Mouse (Mus musculus) spleen, postnatal 36 days (tissue): ENCODE results near the gene Dirc2.

Source experiments
- DNase-seq, 2 experiments: peaks; one replicate each; pipeline ENCODE4 v3.0.0; 2022; ENCODE audit warnings: low spot score in 2 of 2, mixed read lengths in 1 of 2

The Dirc2 gene

DNA sequence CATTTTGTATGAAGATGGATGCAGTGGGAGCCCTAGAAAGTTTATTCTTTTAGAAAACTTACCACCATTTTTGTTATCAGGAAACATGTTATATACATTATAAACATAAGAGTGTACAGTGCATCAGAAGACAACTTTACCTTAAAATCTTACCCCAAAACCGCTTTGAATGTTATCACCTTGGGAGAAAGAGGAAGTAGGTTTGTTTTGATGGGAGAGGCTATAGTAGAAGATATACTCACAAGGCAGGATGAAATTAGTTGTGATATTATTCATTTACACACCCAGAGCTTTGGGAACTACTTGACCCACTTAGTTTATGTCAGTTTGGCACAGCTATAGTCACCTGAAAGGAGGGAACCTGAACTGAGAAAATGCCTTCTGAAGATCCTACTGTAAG lies 6.7 kb upstream of the Dirc2 start:
- DNase-seq, result no peak

GRCm38 (mm10) chr16:35772598-35772997 lies 3.4 kb upstream of the Dirc2 start:
- DNase-seq, result no peak

DNA sequence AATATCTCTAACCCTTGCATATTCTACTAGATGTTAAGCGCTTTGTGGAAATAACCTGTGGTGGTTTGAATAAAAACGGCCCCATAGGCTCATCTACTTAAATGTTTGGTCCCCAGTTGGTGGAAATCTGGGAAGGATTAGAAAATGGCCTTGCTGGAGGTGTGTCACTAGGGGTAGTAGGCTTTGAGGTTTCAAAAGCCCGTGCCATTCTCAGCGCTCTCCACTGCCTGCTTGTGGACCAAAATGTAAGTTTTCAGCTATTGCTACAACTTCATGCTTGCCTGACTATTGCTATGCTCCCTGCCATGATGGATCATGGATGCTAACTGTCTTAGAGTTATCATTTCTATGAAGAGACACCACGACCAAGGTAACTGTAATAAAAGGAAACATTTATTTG lies 2.5 kb upstream of the Dirc2 start:
- DNase-seq, result no peak

- DNase-seq, result no peak
Observed at GRCm38 (mm10) chr16:35771141-35771540, 2.0 kb upstream of the Dirc2 start.

- DNase-seq, result peak; percentile 88 to 91
Observed at GRCm38 (mm10) chr16:35769878-35770657, 912 bp upstream of the Dirc2 start, which contains the start of gene Hspbap1. TSS of gene Hspbap1 (plus strand) at chr16:35770375.

DNA sequence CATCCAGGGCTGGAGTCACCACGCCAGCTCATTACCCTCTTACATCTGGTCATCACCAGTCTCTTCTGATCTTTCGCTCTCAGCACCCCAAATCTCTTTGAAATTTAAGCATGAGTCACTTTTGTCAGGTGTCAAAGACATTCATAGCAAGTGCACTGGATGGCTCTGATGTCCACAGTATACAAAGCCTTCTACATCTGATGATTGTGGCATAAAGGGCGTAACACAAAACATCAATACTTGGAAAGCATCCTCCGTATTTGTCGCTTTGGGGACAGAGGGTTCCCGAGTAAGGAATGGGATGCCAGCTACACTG lies 729 bp downstream of the Dirc2 start:
- DNase-seq, result no peak

DNA sequence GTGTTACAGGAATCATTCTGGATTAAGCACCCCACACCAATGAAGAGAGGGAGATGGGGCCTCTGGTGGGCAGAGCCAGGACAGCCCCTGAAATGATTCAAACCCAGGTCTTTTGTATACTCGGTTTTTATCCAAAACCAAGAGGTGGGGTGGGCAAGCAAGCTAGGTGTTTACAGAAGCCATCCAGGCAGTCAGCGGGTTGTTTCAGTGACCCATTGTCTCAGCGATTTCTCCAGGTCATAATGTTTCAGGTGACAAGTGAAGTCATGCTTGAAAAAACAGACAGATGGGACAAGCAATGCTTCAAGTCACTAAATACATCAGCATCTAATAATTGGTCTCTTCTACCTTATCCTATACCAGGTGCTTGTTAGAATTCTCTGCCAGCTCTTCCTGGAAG lies 2.8 kb downstream of the Dirc2 start:
- DNase-seq, result no peak

DNA sequence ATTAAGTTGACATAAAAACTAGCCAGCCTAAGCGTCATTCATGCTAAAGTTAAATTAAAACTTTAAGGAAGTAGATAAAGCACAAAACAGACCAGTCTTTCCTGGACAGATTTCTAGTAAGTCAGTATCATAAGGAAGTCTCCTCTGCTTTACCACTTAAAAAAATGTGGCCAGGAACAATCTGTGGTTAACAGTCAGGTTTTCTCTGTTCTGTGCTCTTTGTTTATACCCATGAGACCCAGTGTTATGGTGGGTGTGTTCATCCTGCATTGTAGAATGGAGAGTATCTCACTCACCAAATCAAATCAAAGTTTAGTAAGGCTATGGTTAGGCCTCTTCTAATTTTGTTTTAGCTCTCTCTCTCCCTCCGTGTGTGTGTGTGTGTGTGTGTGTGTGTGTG lies 3.7 kb downstream of the Dirc2 start:
- peak; percentile 45 to 53 for DNase-seq

DNA sequence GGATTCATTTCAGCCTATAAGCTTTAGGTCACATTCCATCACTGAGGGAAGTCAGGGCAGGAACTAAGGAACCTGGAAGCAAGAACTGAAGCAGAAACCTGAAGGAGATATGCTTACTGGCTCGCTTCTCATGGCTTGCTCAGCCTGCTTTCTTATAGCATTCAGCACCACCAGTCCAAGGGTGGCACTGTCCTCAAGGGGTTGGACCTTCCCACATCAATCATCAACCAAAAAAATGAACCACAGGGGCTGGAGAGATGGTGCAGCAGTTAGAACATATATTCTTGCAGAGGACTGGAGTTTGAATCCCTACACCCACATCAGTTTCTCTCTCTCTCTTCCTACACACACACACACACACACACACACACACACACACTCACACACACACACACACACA lies 4.2 kb downstream of the Dirc2 start:
- DNase-seq, result no peak

- peak; percentile 15 to 41 for DNase-seq
Observed at GRCm38 (mm10) chr16:35763590-35764296, 5.4 kb downstream of the Dirc2 start.

GRCm38 (mm10) chr16:35759401-35759800 lies 9.8 kb downstream of the Dirc2 start:
- no peak for DNase-seq

DNA sequence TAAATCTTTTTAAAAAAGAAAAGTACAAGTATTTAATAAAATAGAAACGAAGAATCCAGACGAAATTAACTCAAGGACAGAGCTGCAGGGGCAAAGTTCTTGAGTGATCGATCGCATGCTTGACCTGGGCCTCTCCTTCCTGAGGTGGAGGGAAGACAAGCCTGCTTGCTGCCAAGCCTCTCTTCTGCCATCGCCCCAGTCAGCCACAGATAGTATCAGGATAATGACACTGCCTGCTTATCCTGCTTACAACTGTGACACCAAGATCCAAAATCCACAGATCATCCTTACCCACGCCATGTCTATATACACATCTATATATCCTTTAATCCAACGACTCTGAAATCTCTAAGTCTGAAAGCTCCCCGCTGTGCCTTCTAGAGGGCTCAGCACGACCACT lies 12.5 kb downstream of the Dirc2 start:
- DNase-seq, result no peak

- no peak for DNase-seq
Observed at GRCm38 (mm10) chr16:35755502-35756334, 13.4 kb downstream of the Dirc2 start.

DNA sequence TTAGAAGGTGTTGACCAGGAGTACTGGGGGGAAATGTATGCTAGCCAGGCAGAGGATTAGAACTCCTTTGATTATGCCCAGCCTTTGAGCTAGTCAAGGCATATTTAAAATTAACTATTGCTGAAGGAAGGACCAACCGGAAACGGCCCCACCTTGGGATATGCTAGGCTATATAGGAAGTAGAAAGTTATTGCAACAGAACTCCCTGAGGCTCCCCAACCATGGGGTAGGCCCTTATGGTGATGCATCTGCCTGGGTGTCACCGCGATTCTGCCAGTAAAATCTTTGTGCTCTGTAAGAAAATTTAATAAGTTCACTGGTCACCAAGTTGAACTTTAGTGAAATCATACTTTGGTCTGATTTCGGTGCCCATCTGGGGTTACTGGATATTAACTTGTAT lies 15.2 kb downstream of the Dirc2 start:
- DNase-seq, result no peak

DNA sequence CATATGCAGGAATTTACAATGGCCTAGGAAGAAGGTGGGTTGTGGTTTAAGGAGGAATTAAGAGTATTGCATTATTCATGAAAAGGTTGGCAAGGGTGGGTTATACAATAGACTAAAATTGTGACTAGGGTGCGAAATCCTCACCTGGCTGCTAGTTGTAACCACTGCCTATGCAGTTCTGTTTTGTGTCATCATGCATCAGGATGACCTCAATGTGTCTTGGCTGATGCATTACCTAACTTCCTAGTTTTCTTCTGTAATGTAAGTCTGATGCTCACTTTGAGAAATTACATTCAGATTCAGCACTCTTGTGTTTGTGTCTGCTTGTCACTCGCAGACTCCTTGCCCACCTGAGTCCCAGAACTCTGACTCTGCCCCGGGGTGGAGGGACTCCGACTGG lies 17.3 kb downstream of the Dirc2 start:
- DNase-seq, result no peak

GRCm38 (mm10) chr16:35749385-35749784 lies 19.8 kb downstream of the Dirc2 start:
- DNase-seq, result no peak

DNA sequence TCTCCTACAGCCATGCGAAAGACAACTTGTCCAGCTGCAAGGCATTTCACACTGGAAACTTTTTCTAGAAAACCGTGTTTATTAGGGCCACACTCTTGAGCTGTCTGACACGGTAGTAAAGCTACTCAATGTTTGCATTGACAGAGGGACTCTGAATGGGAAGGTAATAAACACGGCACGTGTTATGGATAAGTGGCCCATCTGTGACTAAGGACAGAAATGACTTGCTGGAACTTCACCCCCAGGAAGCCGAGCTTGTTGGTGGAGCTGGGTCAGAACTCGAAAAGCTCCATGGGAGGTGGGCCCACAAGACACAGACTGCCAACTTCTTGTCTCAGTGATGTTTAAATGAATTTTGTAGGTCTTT lies 20.9 kb downstream of the Dirc2 start:
- DNase-seq, result no peak

DNA sequence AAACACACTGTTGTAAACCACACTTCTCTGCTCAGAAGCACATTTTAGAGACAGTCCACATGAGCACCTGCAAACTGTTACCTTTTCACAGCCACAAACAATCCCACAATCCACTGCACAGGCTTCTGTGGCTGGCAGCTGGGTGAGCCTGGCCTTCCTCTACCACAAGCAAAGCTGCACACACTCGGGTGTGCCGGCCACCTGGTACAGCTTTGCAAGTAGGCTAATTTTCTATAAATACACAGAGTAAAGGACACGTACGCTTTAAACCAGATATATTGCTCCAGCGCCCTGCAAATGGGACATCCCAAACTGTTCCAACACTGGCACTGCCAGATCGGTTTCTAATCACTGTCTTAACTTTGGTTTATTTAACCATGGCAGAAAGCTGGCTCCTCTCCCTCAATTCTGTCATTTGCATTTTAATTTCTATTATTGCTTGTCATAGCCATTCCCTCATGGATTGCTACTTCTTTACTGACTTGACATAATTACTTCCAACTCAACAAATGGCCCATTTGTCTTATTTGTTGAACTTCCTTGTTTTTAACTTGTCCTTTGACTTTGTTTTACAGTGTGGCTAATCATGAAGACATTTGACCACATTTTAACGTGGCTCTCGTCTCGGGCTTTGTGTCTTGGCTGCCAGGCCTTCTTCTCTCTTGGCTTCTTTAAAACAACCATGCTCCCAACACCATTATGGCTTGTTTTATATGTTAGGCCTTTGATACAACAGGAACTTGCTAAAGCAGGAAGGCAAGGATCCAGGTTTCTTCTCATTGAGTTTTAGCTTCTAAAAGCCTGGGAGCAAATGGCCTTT lies 21.5 kb downstream of the Dirc2 start:
- peak; percentile 52 to 55 for DNase-seq

DNA sequence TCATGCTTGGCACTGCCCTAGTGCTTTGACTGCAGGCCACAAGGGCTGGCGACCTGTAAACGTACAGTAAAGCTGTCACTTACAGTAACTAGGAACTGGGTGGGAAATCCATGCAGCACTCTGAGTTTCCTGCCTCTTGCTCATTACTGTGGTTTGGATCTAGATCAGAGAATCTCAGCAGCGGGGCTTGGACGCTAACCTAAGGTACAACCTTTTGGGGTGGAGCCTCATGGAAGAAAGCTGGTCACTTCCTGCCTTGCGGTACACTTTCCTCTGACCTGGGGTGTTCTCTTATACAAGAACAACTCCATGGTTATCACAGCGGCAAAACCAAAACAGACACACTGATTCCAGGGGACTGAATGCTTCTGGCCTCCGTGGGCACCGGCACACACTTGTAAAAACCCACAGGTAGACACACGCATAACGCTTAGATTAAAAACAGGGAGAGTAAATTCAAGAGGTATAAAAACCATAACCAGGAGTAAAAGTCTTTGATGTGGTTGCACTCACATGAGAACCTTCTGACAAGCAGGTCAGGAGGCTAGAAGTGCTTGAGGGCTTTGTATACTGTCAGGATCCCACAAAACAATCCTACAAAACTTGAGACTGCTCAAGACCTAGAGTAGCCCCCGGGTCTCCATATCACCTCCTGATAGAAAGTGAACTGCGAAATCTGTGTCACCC lies 26.8 kb downstream of the Dirc2 start:
- peak in 1 of 2 experiments; percentile 12 for DNase-seq

DNA sequence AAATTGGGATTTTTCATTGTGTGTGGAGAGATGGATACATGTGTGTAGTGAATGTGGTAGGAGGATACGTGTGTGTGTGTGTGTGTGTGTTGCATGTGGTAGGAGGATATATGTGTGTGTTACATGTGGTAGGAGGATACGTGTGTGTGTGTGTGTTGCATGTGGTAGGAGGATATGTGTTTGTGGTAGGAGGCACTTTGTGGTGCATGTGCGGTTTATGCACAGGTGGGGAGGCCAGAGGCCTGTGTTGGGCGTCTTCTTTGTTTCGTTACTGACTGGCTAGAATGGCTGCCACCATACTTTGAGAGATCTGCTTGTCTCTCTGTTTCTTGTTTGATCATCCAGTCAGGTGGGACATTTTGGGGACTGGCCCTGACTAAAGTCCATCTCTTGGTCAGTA lies 27.5 kb downstream of the Dirc2 start:
- DNase-seq, result no peak

DNA sequence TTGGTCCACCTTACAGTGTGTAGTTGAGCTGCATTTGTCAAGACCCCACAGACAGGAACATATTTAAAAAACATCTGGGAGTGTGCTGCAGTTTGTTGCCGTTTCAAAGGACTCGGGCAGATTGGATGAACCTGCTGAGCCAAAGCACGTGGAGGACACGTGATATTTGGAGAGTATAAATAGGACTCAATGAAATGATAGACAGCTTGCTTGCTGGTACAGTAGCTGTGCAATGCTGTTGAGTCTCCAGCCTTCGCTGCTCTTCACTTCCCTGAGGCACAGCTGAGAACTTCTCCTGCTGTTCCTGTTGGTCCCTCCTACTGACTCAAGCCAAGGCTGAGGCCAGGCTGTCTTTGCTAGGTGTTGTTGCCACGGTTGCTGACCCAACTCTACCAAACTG lies 28.2 kb downstream of the Dirc2 start:
- no peak for DNase-seq
